ENCODE assay signal across 8 mouse cellular contexts in genomic region chr19:29521637-29522435, GRCm38 (mm10). TPM values are rescaled to one million over a fixed set of nuclear protein-coding genes. Genes with fewer than 3 reads are reported as not detected.
DNase-seq lines count a peak whose midpoint lies in the region; ATAC-seq lines count a peak whose summit lies in the region.

Ric1 (plus strand) TSS chr19:29522282.

- H3K27me3 ChIP-seq in embryonic facial prominence, embryonic 11.5 days (ENCODE audit: control insufficient read depth, insufficient read depth, low read length), result no peaks in the 10 kb centered on the region
- H3K27me3 ChIP-seq in limb, embryonic 10.5 days (ENCODE audit: low read depth, poor library complexity, severe bottlenecking), result no peaks in the 10 kb centered on the region
- H3K27me3 ChIP-seq in midbrain, embryonic 12.5 days, result no peaks in the 10 kb centered on the region

- under 1% methylated on average over 63 of the region's 80 CpGs for WGBS in embryonic facial prominence, embryonic 11.5 days
- WGBS in limb, embryonic 10.5 days, result under 1% methylated on average over 78 of the region's 80 CpGs
- WGBS in midbrain, embryonic 12.5 days, result 1% methylated on average over 57 of the region's 80 CpGs

- H3K4me2 ChIP-seq in embryonic facial prominence, embryonic 11.5 days (ENCODE audit: low read depth, low read length), result peak within 1 kb of the TSS; percentile 50
- peak within 1 kb of the TSS; percentile 66 for H3K4me2 ChIP-seq in midbrain, embryonic 12.5 days (replicated peaks)

- DNase-seq in 3134 (ENCODE audit: extremely low read depth, insufficient read length, low spot score), result peak; percentile 91
- DNase-seq in adrenal gland, postnatal 25 days, result peak; percentile 92
- peak; percentile 92 for DNase-seq in embryonic facial prominence, embryonic 11.5 days (ENCODE audit: low spot score)
- peak; percentile 99 for DNase-seq in heart, adult 11 months
- peak; percentile 84 for DNase-seq in kidney, adult 11 months
- DNase-seq in limb, embryonic 10.5 days (ENCODE audit: low spot score), result peak; percentile 92
- DNase-seq in skeletal muscle tissue, adult 2 months (ENCODE audit: low read depth, low spot score), result peak; percentile 78

- H3K4me1 ChIP-seq in embryonic facial prominence, embryonic 11.5 days (ENCODE audit: control insufficient read depth, insufficient read depth, low read length), result no peaks in the 10 kb centered on the region
- peaks cover 14% of the 10 kb centered on the region for H3K4me1 ChIP-seq in limb, embryonic 10.5 days
- H3K4me1 ChIP-seq in midbrain, embryonic 12.5 days, result peaks cover 13% of the 10 kb centered on the region

- H3K9ac ChIP-seq in embryonic facial prominence, embryonic 11.5 days (replicated peaks; ENCODE audit: low read length), result peak within 1 kb of the TSS; percentile 95
- peak within 1 kb of the TSS; percentile 93 for H3K9ac ChIP-seq in midbrain, embryonic 12.5 days (replicated peaks)

- no peaks in the 10 kb centered on the region for H3K36me3 ChIP-seq in embryonic facial prominence, embryonic 11.5 days (replicated peaks; ENCODE audit: control insufficient read depth, insufficient read depth, low read depth, low read length)
- no peaks in the 10 kb centered on the region for H3K36me3 ChIP-seq in limb, embryonic 10.5 days
- no peaks in the 10 kb centered on the region for H3K36me3 ChIP-seq in midbrain, embryonic 12.5 days

- no peaks in the 10 kb centered on the region for H3K9me3 ChIP-seq in embryonic facial prominence, embryonic 11.5 days (replicated peaks; ENCODE audit: control insufficient read depth, low read length)
- no peaks in the 10 kb centered on the region for H3K9me3 ChIP-seq in limb, embryonic 10.5 days (replicated peaks)
- H3K9me3 ChIP-seq in midbrain, embryonic 12.5 days, result no peaks in the 10 kb centered on the region

- H3K27ac ChIP-seq in embryonic facial prominence, embryonic 11.5 days (replicated peaks; ENCODE audit: low read depth, low read length), result peak within 1 kb of the TSS; percentile 95
- H3K27ac ChIP-seq in limb, embryonic 10.5 days, result peak within 1 kb of the TSS; percentile 98
- H3K27ac ChIP-seq in midbrain, embryonic 12.5 days (replicated peaks), result peak within 1 kb of the TSS; percentile 96

- peak; percentile 97 for ATAC-seq in embryonic facial prominence, embryonic 11.5 days (replicated peaks; ENCODE audit: insufficient number of reproducible peaks, low FRiP score, low TSS enrichment, low read depth)
- ATAC-seq in midbrain, embryonic 12.5 days (ENCODE audit: low FRiP score, low read depth), result peak; percentile 97

- peak within 1 kb of the TSS; percentile 95 for H3K4me3 ChIP-seq in embryonic facial prominence, embryonic 11.5 days (ENCODE audit: low read depth, low read length)
- H3K4me3 ChIP-seq in limb, embryonic 10.5 days, result peak within 1 kb of the TSS; percentile 96
- H3K4me3 ChIP-seq in midbrain, embryonic 12.5 days, result peak within 1 kb of the TSS; percentile 91

RNA-seq across cellular contexts. Expression of gene Ric1, which starts in this region (rescaled TPM):
- 36.3 and 40.9 TPM in 2 replicates for total RNA-seq in adrenal gland, postnatal 25 days (2021)
- 21.5 and 22.6 TPM in 2 replicates for polyA plus RNA-seq in embryonic facial prominence, embryonic 11.5 days (2014; fragmentation: Nextera tagmentation; extraction: Ambion mirVana)
- 15.5 and 19.5 TPM in 2 replicates for polyA plus RNA-seq in limb, embryonic 10.5 days (2016; fragmentation: Nextera tagmentation; extraction: Ambion mirVana)
- polyA plus RNA-seq in midbrain, embryonic 12.5 days (2016; fragmentation: Nextera tagmentation; extraction: Ambion mirVana), result 14.0 TPM in 2 replicates

Comparison
In these comparisons a context has a peak if more than half of its experiments do, and no peak if none do; other contexts are left out.
1. Peak in every context shown above with its lines: DNase-seq, ATAC-seq, H3K4me3 ChIP-seq and H3K27ac ChIP-seq.